Mouse (Mus musculus) left cerebral cortex, postnatal 14 days (tissue): ENCODE data around the gene Wwc2. TPM values are rescaled to one million over a fixed set of nuclear protein-coding genes. Genes with fewer than 3 reads are reported as not detected.
A peak's percentile ranks its signal among the peaks of the same experiment; 100 is the strongest.

ENCODE experiments used
- DNase-seq, 2 experiments: peaks; one replicate each; pipeline ENCODE4 v3.0.0; 2021 to 2022; ENCODE audit warnings: low spot score in 2 of 2, mixed read lengths in 1 of 2
- intact Hi-C: fragments of 180-260 bp; cut with DNase I; formaldehyde crosslinking; loops from one replicate; pipeline ENCODE4 v1.15.1; 2025
- total RNA-seq, 2 experiments: library from RNA; stranded (reverse); gene quantifications; 2 replicates each; pipeline ENCODE4 v1.2.3; 2021

Wwc2 gene
- total RNA-seq, 2 experiments from 2014 or later: 27.5 to 27.8 TPM

GRCm38 (mm10) chr8:47883739-47884138 lies 107.0 kb downstream of the Wwc2 start:
- no peak for DNase-seq
- intact Hi-C loops: no loop called here

DNA sequence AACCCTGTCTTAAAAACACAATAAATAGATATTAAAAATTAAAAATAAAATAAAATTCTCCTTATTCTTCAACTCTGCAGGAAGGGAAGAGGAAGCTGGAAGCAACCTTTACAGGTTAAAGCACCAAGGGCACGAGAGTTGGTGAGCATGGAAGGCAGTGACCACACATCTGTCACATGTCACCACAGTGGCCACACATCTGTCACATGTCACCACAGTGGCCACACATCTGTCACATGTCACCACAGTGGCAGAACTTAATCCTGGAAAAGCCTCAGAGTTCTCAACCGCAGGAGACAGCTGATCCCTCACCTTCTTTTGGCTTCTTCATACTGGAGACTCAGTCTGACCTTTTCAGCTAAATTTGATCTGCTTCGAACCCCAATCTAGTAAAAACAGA lies 112.2 kb downstream of the Wwc2 start:
- intact Hi-C loops: no loop called here
- no peak for DNase-seq

- no peak for DNase-seq
- intact Hi-C loops: no loop called here
These were observed 114.9 kb downstream of the Wwc2 start for GRCm38 (mm10) chr8:47875865-47876264.

DNA sequence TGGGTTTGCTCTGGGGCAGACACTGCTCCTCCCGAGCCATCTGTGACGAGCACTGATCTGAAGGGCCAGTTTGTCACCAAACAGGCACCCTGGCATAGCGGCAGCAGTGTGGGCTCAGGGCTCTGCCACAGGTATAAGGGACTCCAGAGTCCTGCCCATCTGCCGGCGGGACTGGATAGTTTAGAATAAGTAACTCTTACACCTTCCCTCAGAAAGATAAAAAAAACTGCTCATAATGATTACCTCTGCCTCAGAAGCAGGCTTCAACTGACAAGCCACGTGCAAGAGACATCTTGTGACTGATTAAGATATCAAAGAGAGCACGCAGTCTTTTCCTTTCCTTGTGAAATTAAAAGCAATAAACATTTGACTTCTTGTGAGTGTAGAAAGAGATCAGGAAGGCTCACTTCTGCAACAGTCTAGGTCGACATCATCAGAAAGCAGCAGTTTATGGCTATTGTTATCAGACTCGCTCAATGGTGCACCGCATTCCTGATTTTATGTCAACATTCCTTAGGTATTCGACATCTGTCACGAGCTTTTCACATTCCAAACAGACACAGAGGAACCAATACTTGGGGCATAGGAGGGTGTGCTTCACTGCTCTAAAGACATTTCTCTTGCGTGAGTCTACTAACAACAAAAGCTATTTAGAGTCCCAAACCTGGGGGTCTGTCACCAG lies 116.1 kb downstream of the Wwc2 start:
- intact Hi-C loops: loop anchor here (5.0 kb wide), 1 partner anchor 68 kb away; no protein-coding TSS in a partner anchor
- DNase-seq: no peak

DNA sequence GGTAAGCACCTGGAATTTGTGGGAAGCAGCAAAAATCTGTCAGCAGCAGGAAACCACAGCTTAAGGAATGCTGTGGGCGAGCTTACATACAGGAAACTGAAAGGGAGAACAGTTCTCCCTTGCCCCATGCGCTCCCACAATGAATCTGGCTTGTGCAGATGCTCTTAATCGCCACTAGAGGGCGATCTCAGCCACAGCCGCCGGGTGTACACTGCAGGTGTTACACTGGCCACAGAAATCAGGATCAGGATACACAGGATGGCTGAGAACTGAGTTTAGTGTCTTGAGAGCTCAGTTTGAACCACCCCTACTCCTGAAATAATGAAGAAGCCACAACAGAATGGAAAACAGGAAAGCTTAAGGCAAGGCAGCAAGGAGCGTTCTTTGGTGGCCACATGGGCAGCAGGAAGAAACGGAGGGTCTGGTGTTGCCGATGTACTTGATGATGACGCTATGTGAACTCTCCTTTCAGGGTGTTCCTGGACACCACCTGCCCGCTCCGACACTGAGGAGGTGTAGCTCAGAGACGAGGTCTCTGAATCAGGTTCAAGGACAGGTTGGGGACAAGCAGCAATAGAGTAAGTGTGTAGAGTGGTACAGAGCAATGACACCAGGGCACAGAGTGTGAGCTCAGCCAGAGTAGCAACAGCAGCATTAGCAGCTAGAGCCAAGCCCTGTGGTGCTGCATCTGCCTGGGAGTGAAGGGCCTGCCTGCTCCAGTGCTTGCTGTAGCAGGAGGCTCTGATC lies 118.2 kb downstream of the Wwc2 start:
- intact Hi-C loops: loop anchor here (1.0 to 5.0 kb wide), 2 partner anchors 70 to 144 kb away; no protein-coding TSS in a partner anchor
- peak; percentile 54 to 55 for DNase-seq

DNA sequence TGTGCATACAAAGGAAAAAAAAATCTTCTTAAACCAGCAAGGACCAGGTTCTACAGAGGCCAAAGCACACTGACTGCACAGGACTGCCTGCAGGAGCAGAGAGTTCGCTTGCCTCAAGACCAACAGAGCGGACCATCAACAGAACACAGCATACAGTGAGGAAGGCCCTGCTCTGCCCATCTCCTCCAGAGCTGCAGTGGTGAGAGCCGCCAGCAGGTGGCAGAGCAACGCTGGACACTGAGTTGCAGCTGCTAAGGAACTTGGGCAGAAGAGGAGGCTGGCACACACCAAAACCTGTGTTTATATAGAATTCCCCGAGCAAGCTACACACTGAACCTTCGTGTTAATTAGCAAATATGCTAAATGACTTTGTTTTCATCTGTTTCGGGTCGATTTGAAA lies 123.7 kb downstream of the Wwc2 start:
- intact Hi-C loops: loop anchor here (1.0 to 10.0 kb wide), 2 partner anchors 149 to 338 kb away; no protein-coding TSS in a partner anchor
- peak; percentile 86 to 92 for DNase-seq

DNA sequence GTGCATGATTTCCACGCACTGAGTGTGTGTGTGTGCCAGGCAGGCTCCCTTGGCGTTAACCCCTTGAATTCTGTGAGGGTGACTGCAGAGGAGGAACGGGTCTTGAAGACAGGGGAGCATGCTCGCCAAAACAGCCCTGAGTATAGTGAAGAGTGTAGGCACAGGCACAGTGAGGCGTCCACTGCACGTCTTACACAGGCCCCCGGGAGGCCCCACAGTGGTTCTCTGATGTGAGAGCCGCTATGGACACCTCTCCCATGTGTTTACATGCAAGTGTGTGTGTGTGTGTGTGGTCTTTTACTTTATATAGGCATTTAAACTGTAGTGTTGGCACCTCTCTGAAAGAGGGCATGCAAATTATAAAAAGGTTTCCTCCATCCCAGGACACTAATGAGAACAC lies 124.2 kb downstream of the Wwc2 start:
- no peak for DNase-seq
- intact Hi-C loops: loop anchor here (10.0 kb wide), 1 partner anchor 338 kb away; no protein-coding TSS in a partner anchor

GRCm38 (mm10) chr8:47859259-47859658 lies 131.5 kb downstream of the Wwc2 start:
- intact Hi-C loops: no loop called here

GRCm38 (mm10) chr8:47853356-47853755 lies 137.4 kb downstream of the Wwc2 start:
- no peak for DNase-seq
- intact Hi-C loops: no loop called here

More at GRCm38 (mm10) chr8:47859259-47859658, 131.5 kb downstream of the Wwc2 start:
- peak; percentile 54 to 64 for DNase-seq

DNA sequence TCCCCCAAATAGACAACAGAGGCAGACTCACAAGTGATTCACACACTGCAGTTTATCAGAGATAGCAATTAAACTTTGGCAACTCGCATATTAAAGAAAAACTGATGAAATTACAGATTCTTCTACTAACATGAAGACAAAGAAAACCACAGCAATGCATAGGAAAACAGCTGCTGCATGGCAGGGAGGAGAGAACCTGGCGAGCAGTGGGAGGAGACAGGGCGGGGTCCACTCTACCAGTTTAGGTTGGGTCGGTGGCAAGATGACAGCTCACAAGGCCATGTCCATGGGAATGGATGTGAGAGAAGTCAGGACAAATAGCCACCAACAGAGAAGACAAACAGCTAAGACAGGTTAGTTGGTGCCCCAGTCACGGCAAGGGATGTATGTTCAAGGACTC lies 138.0 kb downstream of the Wwc2 start:
- intact Hi-C loops: no loop called here
- no peak for DNase-seq

DNA sequence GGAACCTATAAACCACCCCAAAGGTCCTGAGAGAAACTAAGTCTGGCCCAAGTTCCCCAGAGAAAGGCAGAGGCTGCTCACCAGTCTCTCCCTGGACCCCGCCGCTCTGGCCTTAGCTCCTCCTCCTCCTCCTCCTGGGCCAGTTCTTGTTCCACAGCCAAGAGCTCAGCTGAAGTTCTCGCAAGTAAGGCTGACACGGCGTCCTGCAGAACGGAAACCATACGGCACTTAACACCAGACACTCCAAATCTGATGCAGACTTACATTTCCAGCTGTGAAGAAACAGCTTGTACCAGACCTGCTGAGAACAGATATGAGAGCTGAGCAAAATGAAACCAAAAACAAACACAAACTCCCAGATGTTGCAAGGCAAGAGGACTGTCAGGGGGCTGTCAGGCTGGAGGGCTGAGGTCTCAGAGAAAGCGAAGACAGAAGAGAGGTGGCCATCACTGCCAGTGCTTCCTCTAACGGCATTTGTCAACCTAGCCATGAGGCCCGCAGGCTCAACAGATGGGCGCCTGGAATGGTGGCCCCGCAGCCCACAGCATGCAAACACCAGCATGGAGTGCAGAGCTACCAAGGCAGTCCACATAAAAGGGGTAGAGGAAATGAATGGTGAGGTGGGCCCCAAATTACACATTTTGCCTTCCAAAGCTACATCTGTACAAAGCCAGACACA lies 138.8 kb downstream of the Wwc2 start:
- DNase-seq: peak in 1 of 2 experiments; percentile 30
- intact Hi-C loops: no loop called here

- intact Hi-C loops: no loop called here
These were observed 140.9 kb downstream of the Wwc2 start for GRCm38 (mm10) chr8:47849842-47850241.

GRCm38 (mm10) chr8:47847931-47848330 lies 142.8 kb downstream of the Wwc2 start:
- intact Hi-C loops: no loop called here
- no peak for DNase-seq

More at GRCm38 (mm10) chr8:47849842-47850241, 140.9 kb downstream of the Wwc2 start:
- no peak for DNase-seq

DNA sequence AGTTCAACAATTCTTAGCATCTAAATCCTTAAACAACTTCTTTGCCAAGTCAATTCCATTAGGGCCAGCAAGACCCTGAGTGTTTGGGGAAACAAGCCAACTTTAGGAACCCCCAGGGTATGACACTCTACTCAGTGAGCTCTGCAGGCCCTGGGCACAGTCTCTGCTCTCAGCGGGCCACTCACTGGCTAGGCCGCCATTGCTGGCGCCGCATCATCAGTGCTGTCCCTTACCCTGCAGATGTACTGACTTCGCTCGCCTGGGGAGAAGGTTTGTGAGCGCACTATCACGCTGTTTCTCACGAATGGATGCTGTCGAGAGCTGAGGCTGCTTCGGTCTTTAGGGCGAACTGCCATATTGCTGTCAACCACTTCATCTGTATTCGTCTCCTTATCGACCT lies 143.6 kb downstream of the Wwc2 start:
- intact Hi-C loops: no loop called here
- DNase-seq: no peak

DNA sequence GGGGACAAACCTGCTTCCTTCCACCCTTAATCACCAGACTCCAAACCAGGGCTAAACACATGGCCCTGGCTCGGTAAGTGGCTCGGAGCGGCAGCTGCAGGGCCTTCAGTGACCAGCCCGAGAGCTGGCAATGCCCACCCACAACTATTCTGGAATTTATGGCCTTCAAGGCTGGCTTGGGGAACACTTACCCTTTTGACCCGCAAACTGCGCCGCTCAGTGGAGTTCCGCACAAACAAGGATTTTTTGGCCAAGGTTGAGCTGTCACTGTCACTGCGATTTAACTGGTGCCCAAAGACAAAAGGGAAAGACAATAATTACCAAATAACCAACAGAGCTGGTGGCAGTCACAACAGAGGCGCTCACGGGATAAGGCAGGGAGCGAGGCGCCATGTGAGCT lies 144.8 kb downstream of the Wwc2 start:
- DNase-seq: no peak
- intact Hi-C loops: no loop called here

DNA sequence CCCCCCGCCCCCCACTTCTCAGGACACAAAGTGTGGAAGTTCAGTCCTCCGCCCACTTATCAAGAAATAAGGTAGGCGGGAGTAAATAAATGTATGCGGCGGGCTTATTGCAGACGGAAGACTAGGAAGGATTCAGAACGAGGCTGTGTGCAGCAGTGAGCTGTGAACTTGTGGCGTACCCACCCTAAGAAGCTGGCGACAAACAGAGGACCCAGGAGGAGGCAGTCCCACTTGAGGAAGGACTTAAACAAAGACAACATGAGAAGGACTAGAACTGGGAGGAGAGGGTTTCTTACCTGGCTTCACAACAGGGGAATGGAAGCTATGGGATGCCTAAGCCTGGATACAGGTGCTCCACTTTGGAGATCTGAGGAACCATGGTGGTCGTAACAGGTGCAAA lies 147.1 kb downstream of the Wwc2 start:
- intact Hi-C loops: loop anchor here (5.0 kb wide), 1 partner anchor 101 kb away; no protein-coding TSS in a partner anchor

GRCm38 (mm10) chr8:47843063-47843462 lies 147.7 kb downstream of the Wwc2 start:
- peak; percentile 32 to 62 for DNase-seq

More for the DNA sequence above, 147.1 kb downstream of the Wwc2 start:
- DNase-seq: no peak

GRCm38 (mm10) chr8:47833944-47834343 lies 156.8 kb downstream of the Wwc2 start:
- no peak for DNase-seq
- intact Hi-C loops: no loop called here

More at GRCm38 (mm10) chr8:47843063-47843462, 147.7 kb downstream of the Wwc2 start:
- intact Hi-C loops: loop anchor here (5.0 kb wide), 1 partner anchor 101 kb away; no protein-coding TSS in a partner anchor

GRCm38 (mm10) chr8:47832616-47833015 lies 158.1 kb downstream of the Wwc2 start:
- intact Hi-C loops: no loop called here

DNA sequence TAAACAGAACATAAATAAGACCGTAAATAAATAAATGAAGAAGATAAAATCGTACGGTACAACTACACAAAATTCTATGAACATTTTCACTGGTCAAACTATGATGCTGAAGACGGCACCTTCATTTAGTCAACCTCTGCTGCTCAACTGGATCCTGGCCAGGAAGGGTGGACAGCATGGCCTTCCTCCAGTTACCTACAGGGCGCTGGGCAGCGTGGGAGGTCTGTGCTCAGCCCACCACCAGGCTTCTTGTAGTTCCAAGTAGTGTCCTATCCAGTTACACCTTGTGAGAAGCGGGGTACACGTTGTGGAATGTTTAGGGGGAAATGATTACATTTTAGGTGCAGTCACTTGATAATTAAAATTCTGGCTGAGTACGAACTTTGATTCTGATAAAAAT lies 163.8 kb downstream of the Wwc2 start:
- DNase-seq: no peak
- intact Hi-C loops: no loop called here

More at GRCm38 (mm10) chr8:47832616-47833015, 158.1 kb downstream of the Wwc2 start:
- DNase-seq: no peak
